Mouse (Mus musculus): Measurements from ENCODE around the gene Fabp7.

Gene Fabp7

GRCm38 (mm10) chr10:57784876-57785150, at the start of gene Fabp7:
Gene Fabp7 (plus strand): TSS chr10:57784881.
- no peak for DNase-seq (ENCODE audit: low read depth, low spot score)

GRCm38 (mm10) chr10:57740733-57741132, 43.9 kb upstream of the Fabp7 start:
- DNase-seq (ENCODE audit: low read depth, low spot score), result no peak

GRCm38 (mm10) chr10:57741351-57741750, 43.3 kb upstream of the Fabp7 start:
- no peak for DNase-seq (ENCODE audit: low read depth, low spot score)

GRCm38 (mm10) chr10:57743045-57743444, 41.6 kb upstream of the Fabp7 start:
- no peak for DNase-seq (ENCODE audit: low read depth, low spot score)

GRCm38 (mm10) chr10:57743606-57744016, 41.1 kb upstream of the Fabp7 start:
- DNase-seq (ENCODE audit: low read depth, low spot score), result peak; percentile 85

GRCm38 (mm10) chr10:57744128-57744765, 40.4 kb upstream of the Fabp7 start:
- DNase-seq (ENCODE audit: low read depth, low spot score), result no peak

- DNase-seq (ENCODE audit: low read depth, low spot score), result no peak
These were observed 39.2 kb upstream of the Fabp7 start for GRCm38 (mm10) chr10:57745452-57745851.

GRCm38 (mm10) chr10:57747127-57747526, 37.6 kb upstream of the Fabp7 start:
- no peak for DNase-seq (ENCODE audit: low read depth, low spot score)

- no peak for DNase-seq (ENCODE audit: low read depth, low spot score)
These were observed 31.3 kb upstream of the Fabp7 start for GRCm38 (mm10) chr10:57753343-57753742.

- DNase-seq (ENCODE audit: low read depth, low spot score), result no peak
These were observed 29.4 kb upstream of the Fabp7 start for GRCm38 (mm10) chr10:57755201-57755736.

- DNase-seq (ENCODE audit: low read depth, low spot score), result no peak
These were observed 25.7 kb upstream of the Fabp7 start for GRCm38 (mm10) chr10:57758999-57759398.

- DNase-seq (ENCODE audit: low read depth, low spot score), result no peak
These were observed 24.0 kb upstream of the Fabp7 start for GRCm38 (mm10) chr10:57760694-57761093.

- DNase-seq (ENCODE audit: low read depth, low spot score), result no peak
These were observed 21.6 kb upstream of the Fabp7 start for GRCm38 (mm10) chr10:57763044-57763443.

GRCm38 (mm10) chr10:57783289-57784130, 1.2 kb upstream of the Fabp7 start:
- DNase-seq (ENCODE audit: low read depth, low spot score), result no peak

GRCm38 (mm10) chr10:57784131-57784875, 378 bp upstream of the Fabp7 start:
- DNase-seq (ENCODE audit: low read depth, low spot score), result peak; percentile 82

GRCm38 (mm10) chr10:57785552-57785951, 871 bp downstream of the Fabp7 start:
- DNase-seq (ENCODE audit: low read depth, low spot score), result no peak

GRCm38 (mm10) chr10:57792957-57793356, 8.3 kb downstream of the Fabp7 start:
- no peak for DNase-seq (ENCODE audit: low read depth, low spot score)

GRCm38 (mm10) chr10:57794018-57794417, 9.3 kb downstream of the Fabp7 start, which contains the start of gene Smpdl3a:
Gene Smpdl3a (plus strand): TSS chr10:57794335.
- no peak for DNase-seq (ENCODE audit: low read depth, low spot score)

GRCm38 (mm10) chr10:57794491-57795461, 10.1 kb downstream of the Fabp7 start:
- peak; percentile 41 for DNase-seq (ENCODE audit: low read depth, low spot score)

- peak; percentile 1 for DNase-seq (ENCODE audit: low read depth, low spot score)
These were observed 10.9 kb downstream of the Fabp7 start for GRCm38 (mm10) chr10:57795542-57795941.

GRCm38 (mm10) chr10:57796057-57796456, 11.4 kb downstream of the Fabp7 start:
- DNase-seq (ENCODE audit: low read depth, low spot score), result peak; percentile 13

Data from mesoderm, embryonic 11.5 days (tissue).